Mouse (Mus musculus) retina, postnatal 1 day (tissue): ENCODE results near the gene Fam120a.

Experiments used
- DNase-seq: peaks from one replicate; pipeline ENCODE4 v3.0.0-alpha.2; 2012

Gene Fam120a

GRCm38 (mm10) chr13:48851719-48852118, 116.1 kb downstream of the Fam120a start:
- DNase-seq: no peak

- DNase-seq: no peak
Observed at GRCm38 (mm10) chr13:48850771-48851170, 117.0 kb downstream of the Fam120a start.

- no peak for DNase-seq
Observed at GRCm38 (mm10) chr13:48850326-48850725, 117.5 kb downstream of the Fam120a start.

GRCm38 (mm10) chr13:48849155-48849554, 118.7 kb downstream of the Fam120a start:
- DNase-seq: peak; percentile 59

- DNase-seq: no peak
Observed at GRCm38 (mm10) chr13:48845308-48845707, 122.5 kb downstream of the Fam120a start.

GRCm38 (mm10) chr13:48843530-48843929, 124.3 kb downstream of the Fam120a start:
- no peak for DNase-seq

GRCm38 (mm10) chr13:48841905-48842592, 125.8 kb downstream of the Fam120a start:
- no peak for DNase-seq

- DNase-seq: no peak
Observed at GRCm38 (mm10) chr13:48838284-48838683, 129.5 kb downstream of the Fam120a start.

- DNase-seq: no peak
Observed at GRCm38 (mm10) chr13:48837537-48837936, 130.3 kb downstream of the Fam120a start.

GRCm38 (mm10) chr13:48830528-48831250, 137.1 kb downstream of the Fam120a start:
- peak; percentile 62 for DNase-seq

- no peak for DNase-seq
Observed at GRCm38 (mm10) chr13:48829780-48830179, 138.0 kb downstream of the Fam120a start.
